Mouse (Mus musculus) intestine, embryonic 14.5 days (tissue): ENCODE results near the gene Hist1h3g. TPM values are rescaled to one million over a fixed set of nuclear protein-coding genes. Genes with fewer than 3 reads are reported as not detected.
A peak's percentile ranks its signal among the peaks of the same experiment; 100 is the strongest.
"Not testable (repeated sequence)": the region's sequence is repeated elsewhere in the genome, so short reads cannot be mapped to it uniquely, and the experiment has no call there.

ENCODE experiments used
- ATAC-seq: fragments of 200-750 bp; cut with Nextera tagmentation; replicated peaks from 2 replicates; pipeline ENCODE4 v1.8.0; 2017; ENCODE audit warnings: low read depth, moderate number of reproducible peaks, moderate TSS enrichment, moderate library complexity; ENCODE audit not compliant: low FRiP score, low TSS enrichment
- DNase-seq: peaks from one replicate; pipeline ENCODE4 v3.0.0-alpha.2; 2018; ENCODE audit warnings: low spot score
- H3K27ac ChIP-seq: fragments of 300-500 bp; sonication (generic); 2 replicates; pipeline ENCODE4 v1.5.1; 2014; ENCODE audit warnings: low read depth, mild to moderate bottlenecking, control low read depth
- H3K27me3 ChIP-seq: fragments of 300-500 bp; sonication (generic); replicated peaks from 2 replicates; pipeline ENCODE4 v1.6.1; 2014; ENCODE audit warnings: low read length, control low read depth; ENCODE audit not compliant: control insufficient read depth, insufficient read depth
- H3K36me3 ChIP-seq: fragments of 300-500 bp; sonication (generic); 2 replicates; pipeline ENCODE4 v1.6.1; 2014; ENCODE audit warnings: low read length, control low read depth; ENCODE audit not compliant: control insufficient read depth, insufficient read depth
- H3K4me1 ChIP-seq: fragments of 300-500 bp; sonication (generic); replicated peaks from 2 replicates; pipeline ENCODE4 v1.6.1; 2014; ENCODE audit warnings: low read length, control low read depth, mixed read lengths; ENCODE audit not compliant: control insufficient read depth, insufficient read depth
- H3K4me2 ChIP-seq: fragments of 300-500 bp; sonication (generic); 2 replicates; pipeline ENCODE4 v1.6.1; 2014; ENCODE audit warnings: low read length
- H3K4me3 ChIP-seq: fragments of 300-500 bp; sonication (generic); 2 replicates; pipeline ENCODE4 v1.5.1; 2014; ENCODE audit warnings: low read depth, low read length, control low read depth, mixed read lengths
- H3K9ac ChIP-seq: fragments of 300-500 bp; sonication (generic); 2 replicates; pipeline ENCODE4 v1.6.1; 2014; ENCODE audit warnings: mild to moderate bottlenecking, low read length
- H3K9me3 ChIP-seq: fragments of 300-500 bp; sonication (generic); 2 replicates; pipeline ENCODE4 v1.6.1; 2016; ENCODE audit warnings: low read length, control low read depth; ENCODE audit not compliant: control insufficient read depth
- WGBS: fragments of 180-500 bp; shearing (Covaris S2); extraction: QIAGEN DNeasy Blood & Tissue Kit; methylation state at CpG from one replicate; pipeline ENCODE4 v1.1.7; 2014; 5-methylcytosine and 5-hydroxymethylcytosine counted together
- polyA plus RNA-seq: library from polyadenylated mRNA; unstranded; fragments of >200 nt; fragmentation: Nextera tagmentation; extraction: Ambion mirVana; gene quantifications from 2 replicates; pipeline ENCODE4 v1.2.1, GENCODE M21; 2014

The Hist1h3g gene
- polyA plus RNA-seq, 1 experiment from 2014 or later, result 8.1 TPM

GRCm38 (mm10) chr13:23554925-23555838 is 20.0 kb downstream of the Hist1h3g start:
- whole genome bisulfite sequencing, result under 1% methylated on average over 53 of the region's 54 CpGs
- ATAC-seq, result peak; percentile 86

GRCm38 (mm10) chr13:23555839-23556416 is 20.7 kb downstream of the Hist1h3g start:
- peak; percentile 88 for DNase-seq
- Histone ChIP-seq H3K27ac (peak overlapping the region; percentile 100), H3K4me1 (peaks cover 15% of the 10 kb centered on the region), H3K36me3 (no peaks in the 10 kb centered on the region), H3K4me2 (peak overlapping the region; percentile 93), H3K4me3 (peak overlapping the region; percentile 71), H3K9me3 (no peaks in the 10 kb centered on the region), H3K27me3 (no peaks in the 10 kb centered on the region), H3K9ac (peak overlapping the region; percentile 96)
- WGBS, result 1% methylated on average over 18 of the region's 18 CpGs
- ATAC-seq, result peak; percentile 77

More at GRCm38 (mm10) chr13:23554925-23555838, 20.0 kb downstream of the Hist1h3g start:
- H3K27me3 ChIP-seq, result no peaks in the 10 kb centered on the region
- H3K9ac ChIP-seq, result peak overlapping the region; percentile 96
- H3K36me3 ChIP-seq, result no peaks in the 10 kb centered on the region
- peak overlapping the region; percentile 71 for H3K4me3 ChIP-seq
- peak overlapping the region; percentile 100 for H3K27ac ChIP-seq
- peak; percentile 93 for DNase-seq
- peak overlapping the region; percentile 93 for H3K4me2 ChIP-seq
- peaks cover 16% of the 10 kb centered on the region for H3K4me1 ChIP-seq
- H3K9me3 ChIP-seq, result no peaks in the 10 kb centered on the region

- no peaks in the 10 kb centered on the region for H3K27me3 ChIP-seq
- WGBS, result 68% methylated on average over 3 of the region's 3 CpGs
- no peak for DNase-seq
- H3K27ac ChIP-seq, result peak overlapping the region; percentile 100
- H3K4me1 ChIP-seq, result peaks cover 12% of the 10 kb centered on the region
- H3K4me2 ChIP-seq, result peak overlapping the region; percentile 93
- H3K9me3 ChIP-seq, result no peaks in the 10 kb centered on the region
- H3K36me3 ChIP-seq, result no peaks in the 10 kb centered on the region
- H3K4me3 ChIP-seq, result peak overlapping the region; percentile 71; the same call in 1 of the 2 replicates
- no peak overlapping the region for H3K9ac ChIP-seq
- ATAC-seq, result no peak
Observed at GRCm38 (mm10) chr13:23556906-23557305, 21.7 kb downstream of the Hist1h3g start.

- H3K9ac ChIP-seq, result 0 out of 2 replicates have a peak overlapping the region, but pooled peaks have one; percentile 10
- H3K4me3 ChIP-seq, ATAC-seq, H3K36me3 ChIP-seq, H3K4me2 ChIP-seq, DNase-seq, H3K9me3 ChIP-seq, H3K27me3 ChIP-seq, H3K4me1 ChIP-seq: not testable (repeated sequence)
- peak overlapping the region; percentile 12; the same call in 1 of the 2 replicates for H3K27ac ChIP-seq
- WGBS, result 28% methylated on average over 2 of the region's 2 CpGs
Observed at GRCm38 (mm10) chr13:23560699-23561098, 25.5 kb downstream of the Hist1h3g start.

GRCm38 (mm10) chr13:23561531-23561882 is 26.3 kb downstream of the Hist1h3g start:
- H3K27me3 ChIP-seq, H3K9me3 ChIP-seq, H3K36me3 ChIP-seq, H3K4me1 ChIP-seq, DNase-seq, ATAC-seq: not testable (repeated sequence)
- Histone ChIP-seq H3K4me3 (peak overlapping the region; percentile 38; the same call in 1 of the 2 replicates), H3K9ac (peak overlapping the region; percentile 52), H3K4me2 (peak overlapping the region; percentile 92), H3K27ac (peak overlapping the region; percentile 99)
- 0% methylated on average over 2 of the region's 5 CpGs for WGBS

- peak within 1 kb of the TSS; percentile 38 for H3K4me3 ChIP-seq
- H3K4me2 ChIP-seq, result peak within 1 kb of the TSS; percentile 92
- H3K27me3 ChIP-seq, H3K9me3 ChIP-seq, H3K4me1 ChIP-seq, H3K36me3 ChIP-seq: not testable (repeated sequence)
- ATAC-seq (peak; percentile 90), DNase-seq (peak; percentile 98)
- under 1% methylated on average over 49 of the region's 67 CpGs for WGBS
- peak within 1 kb of the TSS; percentile 99 for H3K27ac ChIP-seq
- H3K9ac ChIP-seq, result peak within 1 kb of the TSS; percentile 73
Observed at GRCm38 (mm10) chr13:23561883-23562659, 26.8 kb downstream of the Hist1h3g start, which contains the start of gene Hist1h3e. Gene Hist1h3e (minus strand): TSS chr13:23562369.

GRCm38 (mm10) chr13:23562699-23563462 is 27.7 kb downstream of the Hist1h3g start:
- Histone ChIP-seq H3K36me3 (no peaks in the 10 kb centered on the region), H3K9ac (peak overlapping the region; percentile 73), H3K9me3 (no peaks in the 10 kb centered on the region), H3K4me3 (peak overlapping the region; percentile 38), H3K27me3 (no peaks in the 10 kb centered on the region), H3K4me2 (peak overlapping the region; percentile 92), H3K4me1 (no peaks in the 10 kb centered on the region), H3K27ac (peak overlapping the region; percentile 99)
- WGBS, result 3% methylated on average over 18 of the region's 18 CpGs
- DNase-seq (peak; percentile 72), ATAC-seq (peak; percentile 72)
